Mouse (Mus musculus): ENCODE measurements around the gene Olfr122.

Olfr122 gene

GRCm38 (mm10) chr17:37768307-37768706 is at the start of gene Olfr122:
Gene Olfr122, plus strand, starts transcription at chr17:37768607.
- DNase-seq (ENCODE audit: low read depth, low spot score): no peak

- no peak for DNase-seq (ENCODE audit: low read depth, low spot score)
Observed at GRCm38 (mm10) chr17:37721508-37721907, 46.9 kb upstream of the Olfr122 start, which contains the start of gene Olfr120. Gene Olfr120, plus strand, starts transcription at chr17:37721808.

- no peak for DNase-seq (ENCODE audit: low read depth, low spot score)
Observed at GRCm38 (mm10) chr17:37738070-37738469, 30.3 kb upstream of the Olfr122 start.

GRCm38 (mm10) chr17:37793229-37793628 is 24.8 kb downstream of the Olfr122 start, which contains the start of gene Olfr123:
Gene Olfr123, plus strand, starts transcription at chr17:37793529.
- no peak for DNase-seq (ENCODE audit: low read depth, low spot score)

- DNase-seq (ENCODE audit: low read depth, low spot score): no peak
Observed at GRCm38 (mm10) chr17:37799588-37799987, 31.2 kb downstream of the Olfr122 start, which contains the start of gene Olfr124. Gene Olfr124, plus strand, starts transcription at chr17:37799888.

All from telencephalon, adult 2 months (tissue).